8 mouse cellular contexts compared by ENCODE assay signal in genomic region chr13:21933626-21934548, GRCm38 (mm10). TPM values are rescaled to one million over a fixed set of nuclear protein-coding genes. Genes with fewer than 3 reads are reported as not detected.
DNase-seq lines count a peak whose midpoint lies in the region; ATAC-seq and TF ChIP-seq lines count a peak whose summit lies in the region.

No protein-coding gene starts in this region.

- peak overlapping the region; percentile 47 for H3K4me3 ChIP-seq in gastrocnemius, adult 2 months
- peak overlapping the region; percentile 38 to 62 (median 54) for H3K4me3 ChIP-seq in CH12.LX (replicated peaks in 1 of 3; ENCODE audit: low read depth in 2 of 3, low read length in 2 of 3, poor library complexity in 1 of 3)
- peak overlapping the region; percentile 16 for H3K4me3 ChIP-seq in embryonic facial prominence, embryonic 14.5 days (ENCODE audit: low read depth, low read length)
- peak overlapping the region; percentile 16; the same call in 1 of the 2 replicates for H3K4me3 ChIP-seq in intestine, postnatal 0 days (ENCODE audit: low read depth, low read length)
- H3K4me3 ChIP-seq in midbrain, postnatal 0 days (ENCODE audit: low read depth, low read length): peak overlapping the region; percentile 6; the same call in 1 of the 2 replicates

- 12% methylated on average over 28 of the region's 28 CpGs for WGBS in embryonic facial prominence, embryonic 14.5 days
- WGBS in intestine, postnatal 0 days: 27% methylated on average over 28 of the region's 28 CpGs
- WGBS in midbrain, postnatal 0 days: 11% methylated on average over 28 of the region's 28 CpGs

- H3K4me1 ChIP-seq in CH12.LX (ENCODE audit: control insufficient read depth in 1 of 2, insufficient read depth in 2 of 2): peaks cover 0 to 19% of the 10 kb centered on the region in 2 experiments; a peak in 2 of 4 replicates
- peaks cover 4% of the 10 kb centered on the region; the same call in 1 of the 2 replicates for H3K4me1 ChIP-seq in embryonic facial prominence, embryonic 14.5 days (ENCODE audit: control insufficient read depth, insufficient read depth, low read length)
- no peaks in the 10 kb centered on the region for H3K4me1 ChIP-seq in intestine, postnatal 0 days (replicated peaks; ENCODE audit: control insufficient read depth, insufficient read depth, low read length)
- H3K4me1 ChIP-seq in midbrain, postnatal 0 days (ENCODE audit: insufficient read depth, low read length): no peaks in the 10 kb centered on the region

- TF ChIP-seq POLR2A in CH12.LX (IDR thresholded peaks at IDR 0.05; ENCODE audit: low read depth, low read length): no peak

- H3K36me3 ChIP-seq in CH12.LX (replicated peaks in 1 of 2; ENCODE audit: control insufficient read depth in 1 of 2, insufficient read depth in 1 of 2, low read length in 1 of 2): no peaks in the 10 kb centered on the region
- H3K36me3 ChIP-seq in embryonic facial prominence, embryonic 14.5 days (ENCODE audit: control insufficient read depth, insufficient read depth, low read length): no peaks in the 10 kb centered on the region
- no peaks in the 10 kb centered on the region for H3K36me3 ChIP-seq in intestine, postnatal 0 days (ENCODE audit: control insufficient read depth, insufficient read depth)
- H3K36me3 ChIP-seq in midbrain, postnatal 0 days (ENCODE audit: insufficient read depth, low read length): no peaks in the 10 kb centered on the region

- dilution Hi-C loops in CH12.LX (cut with MboI; ENCODE audit: extremely low pct_ligation_motif_present, extremely low pct_unique_long_range_greater_than_20kb, low sequenced_read_pairs): no loop called here

- no peaks in the 10 kb centered on the region for H3K9me3 ChIP-seq in CH12.LX (replicated peaks; ENCODE audit: low read length)
- H3K9me3 ChIP-seq in embryonic facial prominence, embryonic 14.5 days (ENCODE audit: control insufficient read depth, low read length): no peaks in the 10 kb centered on the region
- no peaks in the 10 kb centered on the region for H3K9me3 ChIP-seq in intestine, postnatal 0 days (ENCODE audit: control insufficient read depth)
- no peaks in the 10 kb centered on the region for H3K9me3 ChIP-seq in midbrain, postnatal 0 days (ENCODE audit: low read length)

- in situ Hi-C loops in CH12.LX (cut with MboI; ENCODE audit: low pct_ligation_motif_present, low pct_unique_long_range_greater_than_20kb, low sequenced_read_pairs): loop anchor here (25.0 kb wide), 3 partner anchors 222 to 1578 kb away; partner anchors contain the start of genes Hist1h2ai, Hist1h2bl, Hist1h2bm and Hist1h3h

- no peak overlapping the region for H3K27ac ChIP-seq in gastrocnemius, adult 2 months
- H3K27ac ChIP-seq in CH12.LX (ENCODE audit: insufficient read depth, low read depth): peak overlapping the region; percentile 48; the same call in 1 of the 2 replicates
- no peak overlapping the region for H3K27ac ChIP-seq in embryonic facial prominence, embryonic 14.5 days (replicated peaks; ENCODE audit: low read depth, low read length)
- no peak overlapping the region for H3K27ac ChIP-seq in intestine, postnatal 0 days (ENCODE audit: low read depth, low read length)
- H3K27ac ChIP-seq in midbrain, postnatal 0 days (ENCODE audit: low read depth, low read length): no peak overlapping the region

- 0 out of 2 replicates have a peak, but pooled peaks have one; percentile 27 for ATAC-seq in embryonic facial prominence, embryonic 14.5 days (ENCODE audit: low read depth)
- ATAC-seq in intestine, postnatal 0 days: no peak
- no peak for ATAC-seq in midbrain, postnatal 0 days (ENCODE audit: low FRiP score)

- H3K27me3 ChIP-seq in CH12.LX (replicated peaks): peaks cover 2% of the 10 kb centered on the region
- H3K27me3 ChIP-seq in embryonic facial prominence, embryonic 14.5 days (replicated peaks; ENCODE audit: control insufficient read depth, insufficient read depth, low read length): no peaks in the 10 kb centered on the region
- no peaks in the 10 kb centered on the region for H3K27me3 ChIP-seq in intestine, postnatal 0 days (replicated peaks; ENCODE audit: control insufficient read depth, insufficient read depth, low read length)
- peaks cover 2% of the 10 kb centered on the region; the same call in 1 of the 2 replicates for H3K27me3 ChIP-seq in midbrain, postnatal 0 days (ENCODE audit: insufficient read depth, low read length)

- H3K9ac ChIP-seq in CH12.LX (ENCODE audit: insufficient read depth, low read depth): peak overlapping the region; percentile 63
- peak overlapping the region; percentile 25; the same call in 1 of the 2 replicates for H3K9ac ChIP-seq in embryonic facial prominence, embryonic 14.5 days (ENCODE audit: low read depth, low read length)
- no peak overlapping the region for H3K9ac ChIP-seq in intestine, postnatal 0 days (ENCODE audit: low read depth, low read length)
- no peak overlapping the region for H3K9ac ChIP-seq in midbrain, postnatal 0 days (replicated peaks; ENCODE audit: low read length, poor library complexity, severe bottlenecking)

- no peak for TF ChIP-seq RAD21 in CH12.LX (IDR thresholded peaks at IDR 0.05; ENCODE audit: low read depth, low read length)

- no peaks in the 10 kb centered on the region for H3K79me2 ChIP-seq in CH12.LX (replicated peaks; ENCODE audit: control insufficient read depth, extremely low read depth, insufficient read depth, poor library complexity, severe bottlenecking)

- DNase-seq in gastrocnemius, adult 2 months: no peak
- no peak for DNase-seq in gastrocnemius, postnatal 10 days
- DNase-seq in CH12.LX (ENCODE audit: extremely low read depth): peak; percentile 81
- peak; percentile 24 for DNase-seq in embryonic facial prominence, embryonic 14.5 days (ENCODE audit: low spot score)
- peak; percentile 25 for DNase-seq in midbrain, postnatal 0 days (ENCODE audit: low spot score)
- no peak for DNase-seq in urinary bladder, postnatal 36 days (ENCODE audit: low spot score in 2 of 2)
- DNase-seq in cerebellum, adult 8-10 months: no peak

- TF ChIP-seq CTCF in gastrocnemius, adult 2 months (IDR thresholded peaks at IDR 0.05): no peak
- TF ChIP-seq CTCF in CH12.LX (conservative IDR thresholded peaks at IDR 0.05 in 1 of 2, IDR thresholded peaks at IDR 0.05 in 1 of 2; ENCODE audit: low read depth in 2 of 2, low read length in 2 of 2): no peak
- no peak for TF ChIP-seq CTCF in intestine, postnatal 0 days (IDR thresholded peaks at IDR 0.05; ENCODE audit: low read depth)
- no peak for TF ChIP-seq CTCF in midbrain, postnatal 0 days (IDR thresholded peaks at IDR 0.05)

- intact Hi-C loops in gastrocnemius, adult 2 months (cut with DNase I): no loop called here

- peak overlapping the region; percentile 91 for H3K4me2 ChIP-seq in CH12.LX (ENCODE audit: insufficient read depth, low read depth, poor library complexity, severe bottlenecking)
- peak overlapping the region; percentile 40 for H3K4me2 ChIP-seq in embryonic facial prominence, embryonic 14.5 days (ENCODE audit: low read depth, low read length)
- peak overlapping the region; percentile 40 for H3K4me2 ChIP-seq in intestine, postnatal 0 days (replicated peaks; ENCODE audit: low read depth)
- peak overlapping the region; percentile 30 for H3K4me2 ChIP-seq in midbrain, postnatal 0 days (ENCODE audit: low read depth, low read length, poor library complexity, severe bottlenecking)

- no peak for TF ChIP-seq EP300 in CH12.LX (IDR thresholded peaks at IDR 0.05; ENCODE audit: low read length)

TF ChIP-seq in CH12.LX, 34 proteins besides CTCF, POLR2A, EP300 and RAD21 (continues in another document):
- TF ChIP-seq SMC3 (IDR thresholded peaks at IDR 0.05; ENCODE audit: low read depth, low read length) (no peak), ETS1 (conservative IDR thresholded peaks at IDR 0.05; ENCODE audit: low read depth, low read length) (no peak), POLR2AphosphoS2 (IDR thresholded peaks at IDR 0.05; ENCODE audit: low read depth, low read length) (no peak), IRF4 (IDR thresholded peaks at IDR 0.05; ENCODE audit: low read depth, low read length) (0 out of 2 replicates have a peak, but pooled peaks have one; percentile 25), TBP (conservative IDR thresholded peaks at IDR 0.05; ENCODE audit: low read depth, low read length) (peak; percentile 100), JUN (IDR thresholded peaks at IDR 0.05; ENCODE audit: insufficient read depth, low read depth, low read length) (no peak), NRF1 (IDR thresholded peaks at IDR 0.05; ENCODE audit: low read depth, low read length) (peak; percentile 73), KAT2A (IDR thresholded peaks at IDR 0.05; ENCODE audit: insufficient replicate concordance, low read length) (0 out of 2 replicates have a peak, but pooled peaks have one; percentile 55), E2F4 (IDR thresholded peaks at IDR 0.05; ENCODE audit: insufficient replicate concordance, low read depth, low read length) (peak; percentile 83), TCF12 (IDR thresholded peaks at IDR 0.05; ENCODE audit: low read depth, low read length) (0 out of 2 replicates have a peak, but pooled peaks have one; percentile 18), ELF1 (IDR thresholded peaks at IDR 0.05; ENCODE audit: low read depth, low read length) (peak; percentile 89), CHD1 (IDR thresholded peaks at IDR 0.05; ENCODE audit: low read depth, low read length) (no peak), CHD2 (IDR thresholded peaks at IDR 0.05; ENCODE audit: low read length) (no peak), JUND (conservative IDR thresholded peaks at IDR 0.05; ENCODE audit: low read depth, low read length) (no peak)

RNA-seq across cellular contexts. Expression of gene Zfp184, which starts 11.0 kb away (rescaled TPM):
- under 1 TPM; 0.17 to 0.36 TPM for total RNA-seq in gastrocnemius, adult 2 months (2021)
- 1 to 10 TPM in 1 of 2 experiments, under 1 TPM in 1; 0.73 to 1.2 TPM for total RNA-seq in gastrocnemius, postnatal 10 days (2021)
- 2.3 and 3.1 TPM in 2 replicates for total RNA-seq in CH12.LX (2012; rRNA removed)
- total RNA-seq in CH12.LX (2014; rRNA removed): 2.0 and 3.3 TPM in 2 replicates
- 0.79 and 0.80 TPM in 2 replicates for polyA plus RNA-seq in CH12.LX (2012; ENCODE audit: insufficient read length, low read depth)
- 7.6 and 8.9 TPM in 2 replicates for polyA plus RNA-seq in embryonic facial prominence, embryonic 14.5 days (2014; fragmentation: Nextera tagmentation; extraction: Ambion mirVana)
- 1.2 TPM in 2 replicates for polyA plus RNA-seq in intestine, postnatal 0 days (2015; fragmentation: Nextera tagmentation; extraction: Ambion mirVana)
- total RNA-seq in midbrain, postnatal 0 days (2014; rRNA removed): 8.1 and 9.8 TPM in 2 replicates
- polyA plus RNA-seq in midbrain, postnatal 0 days (2015; fragmentation: Nextera tagmentation; extraction: Ambion mirVana): 7.5 and 8.4 TPM in 2 replicates

RNA-seq across cellular contexts. Expression of gene Pom121l2, which starts 47.1 kb away (rescaled TPM):
- total RNA-seq in gastrocnemius, adult 2 months (2021): not detected
- total RNA-seq in gastrocnemius, postnatal 10 days (2021): not detected
- total RNA-seq in CH12.LX (2012; rRNA removed) (not detected in 2 replicates), CH12.LX (2014; rRNA removed) (not detected in 2 replicates)
- not detected in 2 replicates for polyA plus RNA-seq in CH12.LX (2012; ENCODE audit: insufficient read length, low read depth)
- 0.11 and 0.13 TPM in 2 replicates for polyA plus RNA-seq in embryonic facial prominence, embryonic 14.5 days (2014; fragmentation: Nextera tagmentation; extraction: Ambion mirVana)
- polyA plus RNA-seq in intestine, postnatal 0 days (2015; fragmentation: Nextera tagmentation; extraction: Ambion mirVana): not detected in 2 replicates
- total RNA-seq in midbrain, postnatal 0 days (2014; rRNA removed): 0.05 and 0.90 TPM in 2 replicates
- polyA plus RNA-seq in midbrain, postnatal 0 days (2015; fragmentation: Nextera tagmentation; extraction: Ambion mirVana): not detected in 2 replicates

Comparison
In these comparisons a context has a peak if more than half of its experiments do, and no peak if none do; other contexts are left out.
1. DNase-seq: peak in CH12.LX (single experiment), embryonic facial prominence, embryonic 14.5 days (single experiment) and midbrain, postnatal 0 days (single experiment); none in gastrocnemius, adult 2 months (single experiment), gastrocnemius, postnatal 10 days (single experiment), urinary bladder, postnatal 36 days (0 of 2) and cerebellum, adult 8-10 months (single experiment).
2. H3K4me2 ChIP-seq: peak in every context shown above with its lines; median percentile 91 in CH12.LX; 40 in embryonic facial prominence, embryonic 14.5 days; 40 in intestine, postnatal 0 days; 30 in midbrain, postnatal 0 days.
3. H3K9ac ChIP-seq: peak in CH12.LX (single experiment) and embryonic facial prominence, embryonic 14.5 days (single experiment); none in intestine, postnatal 0 days (single experiment) and midbrain, postnatal 0 days (single experiment).
4. Peak in every context shown above with its lines, with median percentiles within 50 percentile points of each other: H3K4me3 ChIP-seq.